Mouse (Mus musculus) embryonic facial prominence, embryonic 10.5 days (tissue): ENCODE results near the gene Gm11077. TPM values are rescaled to one million over a fixed set of nuclear protein-coding genes. Genes with fewer than 3 reads are reported as not detected.

Experiments
- DNase-seq: peaks from one replicate; pipeline ENCODE4 v3.0.0-alpha.2; 2017; ENCODE audit warnings: low spot score
- H3K27ac ChIP-seq: fragments of 300-500 bp; sonication (generic); replicated peaks from 2 replicates; pipeline ENCODE4 v1.5.1; 2016; ENCODE audit warnings: mild to moderate bottlenecking
- H3K27me3 ChIP-seq: fragments of 300-500 bp; sonication (generic); replicated peaks from 2 replicates; pipeline ENCODE4 v1.6.1; 2016; ENCODE audit warnings: low read depth, mild to moderate bottlenecking; ENCODE audit not compliant: poor library complexity, severe bottlenecking
- H3K36me3 ChIP-seq: fragments of 300-500 bp; sonication (generic); replicated peaks from 2 replicates; pipeline ENCODE4 v1.6.1; 2016; ENCODE audit warnings: mild to moderate bottlenecking, moderate library complexity
- H3K4me1 ChIP-seq: fragments of 300-500 bp; sonication (generic); 2 replicates; pipeline ENCODE4 v1.6.1; 2016
- H3K4me3 ChIP-seq: fragments of 300-500 bp; sonication (generic); 2 replicates; pipeline ENCODE4 v1.5.1; 2016; ENCODE audit warnings: mild to moderate bottlenecking, moderate library complexity
- H3K9me3 ChIP-seq: fragments of 300-500 bp; sonication (generic); 2 replicates; pipeline ENCODE4 v1.6.1; 2016; ENCODE audit warnings: mild to moderate bottlenecking
- WGBS: fragments of 180-500 bp; shearing (Covaris S2); methylation state at CpG from one replicate; pipeline ENCODE4 v1.1.7; 2016; 5-methylcytosine and 5-hydroxymethylcytosine counted together
- polyA plus RNA-seq: library from polyadenylated mRNA; unstranded; fragments of >200 nt; fragmentation: Nextera tagmentation; extraction: Ambion mirVana; gene quantifications from 2 replicates; pipeline ENCODE4 v1.2.1, GENCODE M21; 2016

The Gm11077 gene
- polyA plus RNA-seq, result not detected in 2 replicates

- no peak within 1 kb of the TSS for H3K27ac ChIP-seq
- peaks cover 6% of the 10 kb centered on the region for H3K27me3 ChIP-seq
- no peak within 1 kb of the TSS for H3K4me3 ChIP-seq
- 91% methylated on average over 5 of the region's 5 CpGs for WGBS
- no peaks in the 10 kb centered on the region for H3K36me3 ChIP-seq
- 0 out of 2 replicates have a peak, but pooled peaks cover 4% of the 10 kb centered on the region for H3K9me3 ChIP-seq
- no peak for DNase-seq
- H3K4me1 ChIP-seq, result peaks cover 13% of the 10 kb centered on the region; the same call in 1 of the 2 replicates
These were observed at the start of gene Gm11077 for GRCm38 (mm10) chr6:140729272-140729671. Gene Gm11077 (plus strand): TSS chr6:140729284.

GRCm38 (mm10) chr6:140680713-140681112, 48.4 kb upstream of the Gm11077 start:
- 45% methylated on average over 7 of the region's 7 CpGs for WGBS
- no peak overlapping the region for H3K4me3 ChIP-seq
- no peaks in the 10 kb centered on the region for H3K27me3 ChIP-seq
- DNase-seq, result no peak
- no peak overlapping the region for H3K27ac ChIP-seq
- H3K9me3 ChIP-seq, result no peaks in the 10 kb centered on the region
- H3K36me3 ChIP-seq, result no peaks in the 10 kb centered on the region
- H3K4me1 ChIP-seq, result peaks cover 52% of the 10 kb centered on the region

DNA sequence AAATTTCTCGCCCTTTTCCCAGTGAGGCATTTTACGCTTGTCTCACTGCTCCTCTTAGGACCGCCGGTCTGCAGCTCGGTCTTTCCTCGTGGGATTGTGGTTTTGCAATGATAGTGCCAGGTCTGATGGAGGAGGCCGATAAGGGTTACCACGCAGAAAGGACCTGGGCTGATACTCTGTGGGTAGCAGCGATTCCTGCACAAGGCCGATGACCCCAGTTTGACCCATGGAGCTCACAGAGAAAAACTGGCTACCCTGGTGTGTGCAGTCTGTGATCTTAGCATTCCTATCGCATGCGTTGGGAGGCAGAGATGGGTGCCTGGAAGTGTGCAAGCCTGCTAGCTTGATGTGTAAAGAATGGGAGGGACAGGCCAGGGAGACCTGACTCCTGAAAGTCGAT, 46.3 kb upstream of the Gm11077 start:
- WGBS, result 54% methylated on average over 13 of the region's 13 CpGs
- H3K4me3 ChIP-seq, result no peak overlapping the region
- peak; percentile 24 for DNase-seq
- peaks cover 42% of the 10 kb centered on the region for H3K4me1 ChIP-seq
- H3K36me3 ChIP-seq, result no peaks in the 10 kb centered on the region
- H3K27me3 ChIP-seq, result no peaks in the 10 kb centered on the region
- H3K27ac ChIP-seq, result no peak overlapping the region
- H3K9me3 ChIP-seq, result no peaks in the 10 kb centered on the region

DNA sequence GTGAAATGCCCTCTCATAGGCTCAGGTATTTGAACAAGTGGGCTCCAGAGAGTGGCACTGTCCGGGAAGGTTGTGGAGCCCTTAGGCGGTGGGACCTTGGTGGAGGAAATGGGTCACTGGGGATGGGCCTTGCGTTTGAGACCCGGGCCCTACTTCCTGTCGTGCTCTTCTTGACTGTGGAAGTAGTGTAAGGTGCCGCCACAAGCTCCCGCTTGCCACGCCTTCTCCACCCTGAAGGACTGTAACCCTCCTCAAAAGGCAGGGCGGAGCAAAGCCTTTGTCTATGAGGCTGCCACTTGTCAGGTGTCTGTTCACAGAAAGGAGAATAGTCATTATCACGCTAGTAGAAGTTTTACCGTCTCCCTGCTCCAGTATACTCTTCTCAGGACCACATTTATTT, 44.7 kb upstream of the Gm11077 start:
- Histone ChIP-seq H3K27me3 (no peaks in the 10 kb centered on the region), H3K27ac (no peak overlapping the region), H3K4me1 (peaks cover 30% of the 10 kb centered on the region), H3K4me3 (no peak overlapping the region), H3K36me3 (no peaks in the 10 kb centered on the region), H3K9me3 (no peaks in the 10 kb centered on the region)
- 88% methylated on average over 11 of the region's 11 CpGs for WGBS
- DNase-seq, result no peak

DNA sequence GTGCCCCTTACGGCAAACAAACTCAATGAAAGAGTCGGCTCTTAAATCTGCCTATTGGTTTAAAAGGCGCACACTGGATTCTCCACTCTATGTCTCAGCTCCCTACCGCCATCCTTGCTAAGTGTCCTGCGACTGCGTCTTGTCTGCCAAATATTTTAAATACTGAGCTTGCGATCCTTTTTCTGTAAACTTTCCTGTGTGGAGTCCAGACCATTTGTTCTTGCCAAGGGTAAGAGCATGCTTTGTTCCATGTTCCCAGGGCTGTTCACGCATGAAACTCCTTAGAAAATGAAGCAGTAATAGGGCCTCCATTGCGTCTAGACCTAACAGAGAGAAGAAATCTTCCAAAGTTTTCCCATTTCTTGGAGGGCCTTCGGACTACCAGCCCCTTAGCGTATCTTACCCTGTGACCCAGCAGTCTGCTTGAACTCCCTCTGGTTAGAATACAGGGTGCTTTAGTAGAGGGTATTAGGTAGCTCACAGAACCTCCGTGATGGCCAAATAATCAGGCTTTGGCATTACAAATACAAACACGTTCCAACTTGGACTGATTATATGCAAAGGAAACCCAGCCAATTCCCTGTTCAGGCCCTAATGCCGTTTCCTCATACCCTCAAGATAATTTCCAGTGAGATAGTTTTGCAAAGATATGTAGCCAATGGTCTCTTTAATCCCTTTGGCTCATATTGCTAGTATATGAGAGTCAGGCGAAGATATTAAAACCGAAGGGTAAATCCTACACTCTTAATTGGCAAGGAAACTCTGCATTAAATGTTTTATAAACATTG, 39.3 kb upstream of the Gm11077 start:
- no peaks in the 10 kb centered on the region for H3K36me3 ChIP-seq
- H3K27me3 ChIP-seq, result no peaks in the 10 kb centered on the region
- WGBS, result 88% methylated on average over 16 of the region's 16 CpGs
- H3K9me3 ChIP-seq, result no peaks in the 10 kb centered on the region
- H3K27ac ChIP-seq, result no peak overlapping the region
- DNase-seq, result no peak
- peaks cover 7% of the 10 kb centered on the region; the same call in 1 of the 2 replicates for H3K4me1 ChIP-seq
- H3K4me3 ChIP-seq, result no peak overlapping the region

DNA sequence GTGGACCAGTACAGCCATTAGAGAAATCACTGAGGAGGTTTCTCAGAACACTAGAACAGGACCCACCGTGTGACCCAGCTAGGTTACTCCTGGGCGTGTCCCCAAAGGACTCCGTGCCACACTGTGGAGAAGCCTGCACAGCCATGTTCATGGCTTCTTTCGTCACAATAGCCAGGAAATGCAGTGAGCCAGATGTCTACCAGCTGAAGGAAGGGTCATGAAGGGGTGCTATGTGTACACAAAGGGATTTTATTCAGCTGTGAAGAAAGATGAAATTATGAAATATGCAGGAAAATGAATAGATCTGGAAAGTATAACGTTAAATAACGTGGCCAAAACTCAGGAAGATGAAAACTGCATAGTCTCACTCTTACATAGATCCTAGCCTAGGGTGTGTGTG, 36.9 kb upstream of the Gm11077 start:
- 89% methylated on average over 6 of the region's 6 CpGs for WGBS
- no peak for DNase-seq
- Histone ChIP-seq H3K9me3 (no peaks in the 10 kb centered on the region), H3K27ac (no peak overlapping the region), H3K36me3 (no peaks in the 10 kb centered on the region), H3K27me3 (no peaks in the 10 kb centered on the region), H3K4me1 (peaks cover 7% of the 10 kb centered on the region; the same call in 1 of the 2 replicates), H3K4me3 (no peak overlapping the region)

GRCm38 (mm10) chr6:140696192-140696879, 32.7 kb upstream of the Gm11077 start:
- DNase-seq, result no peak
- Histone ChIP-seq H3K27me3 (no peaks in the 10 kb centered on the region), H3K4me1 (peaks cover 2% of the 10 kb centered on the region; the same call in 1 of the 2 replicates), H3K36me3 (no peaks in the 10 kb centered on the region), H3K4me3 (no peak overlapping the region), H3K27ac (no peak overlapping the region), H3K9me3 (no peaks in the 10 kb centered on the region)
- WGBS, result 81% methylated on average over 12 of the region's 12 CpGs

- H3K4me3 ChIP-seq, result no peak overlapping the region
- H3K4me1 ChIP-seq, result no peaks in the 10 kb centered on the region
- no peaks in the 10 kb centered on the region for H3K27me3 ChIP-seq
- no peak for DNase-seq
- H3K36me3 ChIP-seq, result no peaks in the 10 kb centered on the region
- 92% methylated on average over 11 of the region's 11 CpGs for WGBS
- no peaks in the 10 kb centered on the region for H3K9me3 ChIP-seq
- no peak overlapping the region for H3K27ac ChIP-seq
These were observed 31.1 kb upstream of the Gm11077 start for GRCm38 (mm10) chr6:140697994-140698393.

- Histone ChIP-seq H3K4me3 (no peak overlapping the region), H3K9me3 (no peaks in the 10 kb centered on the region), H3K27ac (no peak overlapping the region), H3K27me3 (no peaks in the 10 kb centered on the region), H3K4me1 (no peaks in the 10 kb centered on the region), H3K36me3 (no peaks in the 10 kb centered on the region)
- 89% methylated on average over 1 of the region's 1 CpGs for WGBS
- no peak for DNase-seq
These were observed 30.5 kb upstream of the Gm11077 start for GRCm38 (mm10) chr6:140698596-140698995.

DNA sequence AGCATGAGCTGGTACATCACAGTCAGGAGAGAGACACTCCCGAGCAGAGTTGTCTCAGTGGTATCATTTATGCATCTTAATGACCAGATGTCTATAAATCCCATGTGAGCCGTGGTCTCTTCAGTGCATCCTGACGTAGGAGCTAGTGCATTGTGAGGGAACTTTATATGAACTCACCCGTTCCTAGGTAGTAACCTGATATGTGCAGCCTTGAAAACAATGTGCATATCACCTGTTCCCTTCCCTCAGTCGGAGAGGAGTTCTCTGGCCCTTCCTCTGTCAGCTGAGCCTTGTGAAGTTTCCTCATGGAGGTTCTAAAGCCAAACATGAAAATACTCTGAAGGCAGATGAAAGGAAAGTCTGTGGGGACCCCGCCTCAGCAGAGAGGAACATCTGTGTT, 27.8 kb upstream of the Gm11077 start:
- no peak overlapping the region for H3K27ac ChIP-seq
- H3K27me3 ChIP-seq, result no peaks in the 10 kb centered on the region
- no peak for DNase-seq
- H3K36me3 ChIP-seq, result no peaks in the 10 kb centered on the region
- no peak overlapping the region for H3K4me3 ChIP-seq
- no peaks in the 10 kb centered on the region for H3K9me3 ChIP-seq
- H3K4me1 ChIP-seq, result no peaks in the 10 kb centered on the region
- 79% methylated on average over 6 of the region's 6 CpGs for WGBS

DNA sequence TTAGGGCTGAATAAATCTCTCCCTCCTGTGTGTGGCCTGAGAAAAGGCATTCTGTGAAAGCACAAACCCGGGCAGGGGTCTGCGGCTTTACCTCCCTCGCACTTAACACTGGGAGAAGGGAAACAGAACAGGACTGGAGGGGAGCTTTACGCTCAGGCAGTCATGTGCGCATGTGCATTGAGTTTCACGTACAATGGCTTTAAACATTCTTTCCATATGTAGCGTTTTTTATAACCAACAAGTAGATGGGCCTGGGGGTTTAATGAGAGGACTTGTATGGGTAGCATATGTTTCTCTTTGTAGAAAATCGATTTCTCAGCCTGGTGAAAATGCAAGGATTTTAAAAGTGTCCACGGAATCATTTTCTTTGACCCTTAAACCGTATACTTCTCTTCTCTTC, 24.0 kb upstream of the Gm11077 start:
- no peak overlapping the region for H3K4me3 ChIP-seq
- 81% methylated on average over 10 of the region's 10 CpGs for WGBS
- H3K36me3 ChIP-seq, result no peaks in the 10 kb centered on the region
- H3K27me3 ChIP-seq, result no peaks in the 10 kb centered on the region
- H3K9me3 ChIP-seq, result no peaks in the 10 kb centered on the region
- H3K27ac ChIP-seq, result no peak overlapping the region
- DNase-seq, result no peak
- H3K4me1 ChIP-seq, result peaks cover 19% of the 10 kb centered on the region

DNA sequence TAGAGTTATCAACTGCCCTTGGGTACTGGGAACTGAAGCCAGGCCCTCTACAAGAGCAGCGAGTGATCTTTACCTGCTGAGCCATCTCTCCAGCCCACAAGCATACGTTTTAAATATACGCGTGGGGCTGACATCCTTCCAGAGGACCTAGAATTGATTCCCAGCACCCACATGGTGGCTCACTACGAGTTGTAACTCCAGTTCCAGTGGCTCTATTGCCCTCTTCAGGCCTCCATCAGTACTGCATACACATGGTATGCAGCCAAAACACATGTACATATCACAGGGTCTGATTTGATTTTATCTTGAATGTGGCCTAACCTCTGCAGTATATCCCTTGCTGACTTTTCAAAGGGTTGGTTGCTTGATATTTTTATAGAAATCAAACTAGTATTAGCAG, 23.0 kb upstream of the Gm11077 start:
- Histone ChIP-seq H3K9me3 (no peaks in the 10 kb centered on the region), H3K36me3 (no peaks in the 10 kb centered on the region), H3K4me1 (peaks cover 19% of the 10 kb centered on the region), H3K4me3 (no peak overlapping the region), H3K27ac (no peak overlapping the region), H3K27me3 (no peaks in the 10 kb centered on the region)
- WGBS, result 93% methylated on average over 5 of the region's 5 CpGs
- DNase-seq, result no peak

- no peak for DNase-seq
- Histone ChIP-seq H3K9me3 (no peaks in the 10 kb centered on the region), H3K27ac (no peak overlapping the region), H3K4me1 (peaks cover 19% of the 10 kb centered on the region), H3K27me3 (no peaks in the 10 kb centered on the region), H3K4me3 (no peak overlapping the region), H3K36me3 (no peaks in the 10 kb centered on the region)
- WGBS, result 73% methylated on average over 10 of the region's 10 CpGs
These were observed 21.0 kb upstream of the Gm11077 start for GRCm38 (mm10) chr6:140708059-140708458.
